Mouse (Mus musculus): ENCODE results near the gene Gxylt1.
"Not testable (repeated sequence)": the region's sequence is repeated elsewhere in the genome, so short reads cannot be mapped to it uniquely, and the experiment has no call there.

The Gxylt1 gene
- long read RNA-seq, experiment 1, full-length matches to known transcripts = 3 of 8 reads
- long read RNA-seq, experiment 1, partial matches to known transcripts = 0 of 8 reads
- long read RNA-seq, experiment 1, other reads (novel, unspliced or antisense) = 5 of 8 reads
- long read RNA-seq, experiment 2, full-length matches to known transcripts = 6 of 19 reads
- long read RNA-seq, experiment 2, partial matches to known transcripts = 1 of 19 reads
- long read RNA-seq, experiment 2, other reads (novel, unspliced or antisense) = 12 of 19 reads

- intact Hi-C loops (cut with DNase I) = loop anchor here (5.0 kb wide), 1 partner anchor 62 kb away; the partner anchor contains the start of gene Yaf2
These were observed at the start of gene Gxylt1 for GRCm38 (mm10) chr15:93274679-93275583. Gene Gxylt1, minus strand, starts transcription at chr15:93275179.

- intact Hi-C loops (cut with DNase I) = no loop called here
These were observed 43.8 kb upstream of the Gxylt1 start for GRCm38 (mm10) chr15:93318781-93319180.

GRCm38 (mm10) chr15:93310304-93310703 lies 35.3 kb upstream of the Gxylt1 start:
- intact Hi-C loops (cut with DNase I) = not testable (repeated sequence)

GRCm38 (mm10) chr15:93298197-93298596 lies 23.2 kb upstream of the Gxylt1 start:
- intact Hi-C loops (cut with DNase I) = no loop called here

GRCm38 (mm10) chr15:93294483-93294882 lies 19.5 kb upstream of the Gxylt1 start:
- intact Hi-C loops (cut with DNase I) = no loop called here

GRCm38 (mm10) chr15:93288321-93288720 lies 13.3 kb upstream of the Gxylt1 start:
- intact Hi-C loops (cut with DNase I) = loop anchor here (5.0 kb wide), 1 partner anchor 34 kb away; no protein-coding TSS in a partner anchor

GRCm38 (mm10) chr15:93287628-93288027 lies 12.6 kb upstream of the Gxylt1 start:
- intact Hi-C loops (cut with DNase I) = loop anchor here (5.0 kb wide), 1 partner anchor 35 kb away; no protein-coding TSS in a partner anchor

- intact Hi-C loops (cut with DNase I) = loop anchor here (5.0 kb wide), 1 partner anchor 37 kb away; no protein-coding TSS in a partner anchor
These were observed 10.3 kb upstream of the Gxylt1 start for GRCm38 (mm10) chr15:93285244-93285643.

- intact Hi-C loops (cut with DNase I) = no loop called here
These were observed 9.3 kb upstream of the Gxylt1 start for GRCm38 (mm10) chr15:93284326-93284725.

GRCm38 (mm10) chr15:93283349-93283748 lies 8.4 kb upstream of the Gxylt1 start:
- intact Hi-C loops (cut with DNase I) = no loop called here

GRCm38 (mm10) chr15:93276276-93276675 lies 1.3 kb upstream of the Gxylt1 start:
- intact Hi-C loops (cut with DNase I) = loop anchor here (5.0 kb wide), 1 partner anchor 61 kb away; the partner anchor contains the start of gene Yaf2

- intact Hi-C loops (cut with DNase I) = loop anchor here (5.0 kb wide), 1 partner anchor 62 kb away; the partner anchor contains the start of gene Yaf2
These were observed 644 bp upstream of the Gxylt1 start for GRCm38 (mm10) chr15:93275623-93276022.

- intact Hi-C loops (cut with DNase I) = no loop called here
These were observed 946 bp downstream of the Gxylt1 start for GRCm38 (mm10) chr15:93273788-93274678.

GRCm38 (mm10) chr15:93272948-93273347 lies 2.0 kb downstream of the Gxylt1 start:
- intact Hi-C loops (cut with DNase I) = no loop called here

GRCm38 (mm10) chr15:93270289-93270855 lies 4.6 kb downstream of the Gxylt1 start:
- intact Hi-C loops (cut with DNase I) = no loop called here

GRCm38 (mm10) chr15:93269572-93269971 lies 5.4 kb downstream of the Gxylt1 start:
- intact Hi-C loops (cut with DNase I) = loop anchor here (5.0 kb wide), 1 partner anchor 308 kb away; no protein-coding TSS in a partner anchor

- intact Hi-C loops (cut with DNase I) = loop anchor here (5.0 kb wide), 1 partner anchor 309 kb away; no protein-coding TSS in a partner anchor
These were observed 7.0 kb downstream of the Gxylt1 start for GRCm38 (mm10) chr15:93268001-93268400.

- intact Hi-C loops (cut with DNase I) = loop anchor here (5.0 kb wide), 1 partner anchor 310 kb away; no protein-coding TSS in a partner anchor
These were observed 7.5 kb downstream of the Gxylt1 start for GRCm38 (mm10) chr15:93267479-93267878.

GRCm38 (mm10) chr15:93266361-93266760 lies 8.6 kb downstream of the Gxylt1 start:
- intact Hi-C loops (cut with DNase I) = loop anchor here (5.0 kb wide), 1 partner anchor 311 kb away; no protein-coding TSS in a partner anchor

- intact Hi-C loops (cut with DNase I) = loop anchor here (2.0 to 5.0 kb wide), 2 partner anchors 133 to 312 kb away; partner anchors contain the start of genes Pphln1 and Zcrb1
These were observed 9.3 kb downstream of the Gxylt1 start for GRCm38 (mm10) chr15:93265728-93266127.

Data from adrenal gland (tissue).